Mouse (Mus musculus): ENCODE data around the gene Map2k3.
"Not testable (repeated sequence)": the region's sequence is repeated elsewhere in the genome, so short reads cannot be mapped to it uniquely, and the experiment has no call there.

The Map2k3 gene

GRCm38 (mm10) chr11:60931869-60932481, at the start of gene Map2k3:
Gene Map2k3, plus strand, starts transcription at chr11:60932033.
- peak; percentile 94 for DNase-seq (ENCODE audit: low spot score)

DNA sequence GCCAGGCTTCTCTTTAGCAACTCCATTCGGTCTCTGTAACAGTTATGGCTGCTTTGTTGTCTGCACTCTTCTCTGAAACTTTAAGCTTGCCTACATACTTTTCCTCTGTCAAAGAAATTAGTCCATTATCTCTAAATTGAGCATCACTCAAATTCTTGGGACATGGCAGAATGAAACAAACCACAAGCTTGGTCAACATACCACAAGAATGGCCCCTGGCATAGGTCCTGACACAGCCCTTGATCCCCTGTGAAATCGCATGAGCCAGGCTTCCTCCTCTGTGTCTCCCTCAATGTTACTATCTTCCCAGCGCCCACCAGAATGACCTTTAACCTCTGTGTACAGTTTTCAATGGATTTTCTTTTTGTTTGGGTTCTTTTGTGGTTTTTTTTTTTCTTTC, 49.4 kb upstream of the Map2k3 start:
- DNase-seq (ENCODE audit: low spot score), result no peak

- not testable (repeated sequence) for DNase-seq (ENCODE audit: low spot score)
These were observed 44.8 kb upstream of the Map2k3 start for GRCm38 (mm10) chr11:60886986-60887385.

- DNase-seq (ENCODE audit: low spot score), result no peak
These were observed 42.0 kb upstream of the Map2k3 start for GRCm38 (mm10) chr11:60889861-60890260.

DNA sequence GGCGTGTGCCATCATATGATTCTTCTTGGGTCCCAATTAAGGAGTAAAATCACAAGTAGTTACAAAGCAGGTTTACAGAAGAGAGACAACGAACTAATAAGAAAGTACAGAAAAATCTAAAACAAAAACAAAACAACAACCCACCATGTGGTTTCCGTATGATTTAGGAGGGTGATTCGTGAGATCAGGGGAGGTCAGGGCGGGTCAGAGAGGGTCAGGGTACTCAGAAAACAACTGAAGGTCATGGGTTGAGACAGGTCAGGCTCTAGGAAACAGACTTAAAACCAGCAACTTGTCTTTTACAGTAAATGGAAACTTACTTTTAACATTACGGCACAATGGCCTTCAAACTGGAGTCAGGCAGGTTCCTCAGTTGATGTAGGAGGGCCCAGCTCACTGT, 41.5 kb upstream of the Map2k3 start:
- DNase-seq (ENCODE audit: low spot score), result no peak

GRCm38 (mm10) chr11:60890744-60891143, 41.1 kb upstream of the Map2k3 start:
- no peak for DNase-seq (ENCODE audit: low spot score)

DNA sequence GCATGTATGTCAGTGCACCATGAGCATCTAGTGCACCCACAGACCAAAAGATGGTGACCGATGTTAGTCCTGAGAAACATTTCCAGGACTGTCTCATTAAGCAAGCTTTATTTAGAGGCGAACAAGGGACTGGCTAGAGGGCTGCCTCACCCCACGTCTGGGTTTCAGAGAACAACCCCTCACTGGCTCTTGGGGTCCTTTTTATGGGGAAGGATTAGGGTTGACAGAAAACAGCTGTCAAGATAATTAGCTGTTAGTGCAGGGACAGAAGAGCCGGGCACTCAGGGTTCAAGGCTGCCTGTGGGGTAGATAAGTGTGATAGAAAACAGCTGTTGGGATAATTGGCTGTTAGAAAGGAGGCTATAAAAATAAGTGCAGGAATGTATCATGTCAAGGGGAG, 35.9 kb upstream of the Map2k3 start:
- peak; percentile 76 for DNase-seq (ENCODE audit: low spot score)

DNA sequence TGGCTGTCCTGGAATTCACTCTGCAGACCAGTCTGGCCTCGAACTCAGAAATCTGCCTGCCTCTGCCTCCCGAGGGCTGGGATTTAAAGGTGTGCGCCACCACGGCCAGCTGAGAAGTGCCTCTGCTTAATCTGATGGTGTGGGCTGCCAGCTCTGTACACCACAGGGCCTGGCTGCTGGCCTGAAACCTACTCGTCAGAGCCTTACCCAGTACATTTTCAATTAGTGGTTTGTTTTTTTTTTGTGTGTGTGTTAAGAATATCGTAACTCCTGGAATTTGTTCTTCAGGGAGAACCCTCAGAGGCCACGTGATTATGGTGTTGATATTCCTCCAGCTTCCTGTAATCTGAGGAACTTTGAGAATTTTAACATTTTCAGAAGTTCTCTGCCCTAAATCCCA, 29.8 kb upstream of the Map2k3 start:
- no peak for DNase-seq (ENCODE audit: low spot score)

DNA sequence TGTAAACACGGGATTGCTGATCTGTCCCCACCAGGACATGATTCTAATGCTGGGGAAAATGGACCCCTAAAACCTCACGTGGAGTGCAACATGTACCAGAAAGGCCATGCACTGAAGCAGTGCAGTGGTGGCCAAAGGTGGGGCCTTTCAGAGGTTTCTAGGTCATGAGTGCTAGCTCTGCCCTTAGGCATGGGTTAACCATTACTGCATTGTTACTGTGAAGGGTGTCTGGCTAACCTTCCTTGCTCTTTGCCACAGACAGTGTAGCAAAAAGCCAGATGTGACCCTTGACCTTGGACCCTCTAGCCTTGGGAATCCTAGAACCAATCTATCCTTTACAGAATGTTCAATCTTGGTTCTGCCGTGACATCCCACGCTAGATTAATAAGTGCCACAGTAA, 29.3 kb upstream of the Map2k3 start:
- no peak for DNase-seq (ENCODE audit: low spot score)

- DNase-seq (ENCODE audit: low spot score), result no peak
These were observed 28.2 kb upstream of the Map2k3 start for GRCm38 (mm10) chr11:60903661-60904061.

GRCm38 (mm10) chr11:60905407-60906120, 26.3 kb upstream of the Map2k3 start:
- no peak for DNase-seq (ENCODE audit: low spot score)

- no peak for DNase-seq (ENCODE audit: low spot score)
These were observed 25.4 kb upstream of the Map2k3 start for GRCm38 (mm10) chr11:60906449-60906848.

GRCm38 (mm10) chr11:60908073-60908472, 23.8 kb upstream of the Map2k3 start:
- DNase-seq (ENCODE audit: low spot score), result peak; percentile 32

GRCm38 (mm10) chr11:60909626-60910025, 22.2 kb upstream of the Map2k3 start:
- DNase-seq (ENCODE audit: low spot score), result no peak

GRCm38 (mm10) chr11:60912525-60912973, 19.3 kb upstream of the Map2k3 start:
- DNase-seq (ENCODE audit: low spot score), result no peak

GRCm38 (mm10) chr11:60913301-60914196, 18.3 kb upstream of the Map2k3 start:
- peak; percentile 93 for DNase-seq (ENCODE audit: low spot score)

DNA sequence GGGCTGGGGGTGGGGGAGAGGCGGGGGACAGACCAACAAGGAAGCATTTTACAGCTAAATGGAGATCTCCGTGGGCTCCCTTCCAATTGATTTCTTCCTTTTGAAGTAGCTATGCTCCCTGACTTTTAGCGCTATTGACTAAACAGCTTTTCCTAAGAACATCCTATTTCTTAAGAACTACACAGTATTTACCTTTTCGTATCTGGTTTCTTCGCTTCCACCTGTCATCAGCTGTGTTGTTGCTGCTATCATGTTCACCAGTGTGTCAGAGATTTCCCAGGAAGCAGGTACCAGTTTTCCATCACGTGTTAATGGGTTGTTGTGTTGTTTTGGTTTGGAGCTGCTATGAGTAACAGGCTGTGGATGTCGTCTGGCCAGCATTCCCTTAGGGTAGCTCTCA, 17.3 kb upstream of the Map2k3 start, which contains the start of gene Natd1:
Natd1 (minus strand) TSS at position 260 of the 400 bp plus-strand sequence.
- DNase-seq (ENCODE audit: low spot score), result peak; percentile 32

GRCm38 (mm10) chr11:60915201-60915600, 16.6 kb upstream of the Map2k3 start:
- peak; percentile 75 for DNase-seq (ENCODE audit: low spot score)

DNA sequence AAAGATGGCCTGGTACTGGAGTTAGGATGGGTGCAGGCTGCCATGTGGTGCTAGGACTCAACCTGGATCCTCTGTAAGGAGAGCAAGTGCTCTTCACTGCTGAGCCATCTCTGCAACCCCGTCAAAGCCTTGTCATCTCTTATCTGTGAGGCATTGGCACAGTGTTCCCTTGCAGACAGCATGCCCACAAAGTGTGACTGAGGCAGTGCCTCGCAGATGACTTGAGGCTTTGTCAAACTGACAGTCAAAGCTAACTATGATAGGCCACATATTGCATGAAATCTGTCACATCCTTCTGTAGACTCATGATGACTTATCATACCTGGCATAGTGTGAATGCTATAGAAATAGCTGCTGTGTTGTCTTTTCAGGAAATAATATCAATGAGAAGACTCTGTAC, 11.8 kb upstream of the Map2k3 start:
- no peak for DNase-seq (ENCODE audit: low spot score)

- no peak for DNase-seq (ENCODE audit: low spot score)
These were observed 9.6 kb upstream of the Map2k3 start for GRCm38 (mm10) chr11:60922195-60922594.

DNA sequence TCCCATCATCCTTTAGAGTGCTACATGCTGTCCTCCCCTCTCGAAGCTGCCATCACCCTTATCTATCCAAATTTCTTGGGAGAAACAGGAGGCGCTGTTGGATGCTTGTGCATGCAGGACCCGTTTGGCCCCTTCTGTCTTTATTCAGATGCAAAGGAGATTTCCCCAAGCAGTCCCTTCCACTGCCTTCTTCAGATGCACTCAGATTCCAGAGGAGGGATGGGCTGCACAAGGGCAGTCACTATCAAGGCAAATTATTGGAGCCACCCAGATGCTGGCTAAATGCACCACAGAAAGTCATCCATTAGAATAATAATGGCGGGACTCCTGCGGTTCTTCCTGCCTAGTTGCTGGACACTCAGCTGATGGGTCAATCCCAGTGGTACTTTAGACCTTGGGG, 8.9 kb upstream of the Map2k3 start:
- DNase-seq (ENCODE audit: low spot score), result no peak

- DNase-seq (ENCODE audit: low spot score), result no peak
These were observed 7.3 kb upstream of the Map2k3 start for GRCm38 (mm10) chr11:60924498-60924897.

- no peak for DNase-seq (ENCODE audit: low spot score)
These were observed 6.9 kb upstream of the Map2k3 start for GRCm38 (mm10) chr11:60924981-60925380.

All from MN1 (cell line).